Mouse (Mus musculus) cerebellum, adult 2 months (tissue): Measurements from ENCODE around the gene Ctps. TPM values are rescaled to one million over a fixed set of nuclear protein-coding genes. Genes with fewer than 3 reads are reported as not detected.

ENCODE experiments used
- DNase-seq, 2 experiments: peaks; one replicate each; pipeline ENCODE4 v3.0.0; 2021
- H3K27ac ChIP-seq: fragments of 200-500 bp; 2 replicates; pipeline ENCODE4 v1.5.1; 2012; ENCODE audit warnings: low read length, control low read depth, inconsistent platforms; ENCODE audit not compliant: insufficient read depth
- H3K27me3 ChIP-seq: fragments of 200-500 bp; 2 replicates; pipeline ENCODE4 v1.6.1; 2012; ENCODE audit warnings: inconsistent platforms, mild to moderate bottlenecking, low read length, moderate library complexity; ENCODE audit not compliant: control insufficient read depth, insufficient read depth
- H3K4me1 ChIP-seq: fragments of 200-500 bp; 2 replicates; pipeline ENCODE4 v1.6.1; 2011; ENCODE audit warnings: low read length; ENCODE audit not compliant: control insufficient read depth, insufficient read depth
- H3K4me3 ChIP-seq: fragments of 200-500 bp; replicated peaks from 2 replicates; pipeline ENCODE3; 2011; ENCODE audit warnings: mild to moderate bottlenecking, low read depth, low read length, control low read depth; ENCODE audit not compliant: insufficient read depth
- CTCF ChIP-seq: fragments of 200-500 bp; IDR thresholded peaks from 2 replicates; pipeline ENCODE4 v1.5.1; 2011; ENCODE audit warnings: low read depth, mild to moderate bottlenecking, control low read depth, low read length, moderate library complexity, borderline replicate concordance; ENCODE audit not compliant: insufficient read depth
- POLR2A ChIP-seq: fragments of 200-500 bp; IDR thresholded peaks from 2 replicates; pipeline ENCODE4 v1.6.1; 2011; ENCODE audit warnings: low read length, control low read depth, borderline replicate concordance; ENCODE audit not compliant: insufficient read depth
- WGBS: fragments of 180-500 bp; shearing (Covaris S2); methylation state at CpG from one replicate; pipeline ENCODE4 v1.1.7; 2018; 5-methylcytosine and 5-hydroxymethylcytosine counted together
- polyA plus RNA-seq: library from polyadenylated mRNA; depleted of rRNA; stranded (reverse); fragments of >200 nt; gene quantifications from 2 replicates; pipeline ENCODE4 v1.2.3, GENCODE M21; 2012

Gene Ctps
- polyA plus RNA-seq, 1 experiment = 28.8 TPM

- peaks cover 6% of the 10 kb centered on the region for H3K4me1 ChIP-seq
- no peak for TF ChIP-seq POLR2A
- TF ChIP-seq CTCF = no peak
- H3K27ac ChIP-seq = no peak overlapping the region
- 44% methylated on average over 3 of the region's 3 CpGs for WGBS
- no peaks in the 10 kb centered on the region for H3K27me3 ChIP-seq
- H3K4me3 ChIP-seq = no peak overlapping the region
- DNase-seq = no peak
Observed at GRCm38 (mm10) chr4:120589070-120589469, 19.0 kb upstream of the Ctps start.

GRCm38 (mm10) chr4:120588445-120588844, 18.4 kb upstream of the Ctps start, which contains the start of gene Gm8439:
Gene Gm8439 (plus strand): TSS chr4:120588745.
- no peak for DNase-seq
- Histone ChIP-seq H3K27me3 (no peaks in the 10 kb centered on the region), H3K4me3 (no peak within 1 kb of the TSS), H3K27ac (no peak within 1 kb of the TSS), H3K4me1 (peaks cover 6% of the 10 kb centered on the region)
- 51% methylated on average over 4 of the region's 4 CpGs for WGBS
- TF ChIP-seq POLR2A (no peak), CTCF (no peak)

DNA sequence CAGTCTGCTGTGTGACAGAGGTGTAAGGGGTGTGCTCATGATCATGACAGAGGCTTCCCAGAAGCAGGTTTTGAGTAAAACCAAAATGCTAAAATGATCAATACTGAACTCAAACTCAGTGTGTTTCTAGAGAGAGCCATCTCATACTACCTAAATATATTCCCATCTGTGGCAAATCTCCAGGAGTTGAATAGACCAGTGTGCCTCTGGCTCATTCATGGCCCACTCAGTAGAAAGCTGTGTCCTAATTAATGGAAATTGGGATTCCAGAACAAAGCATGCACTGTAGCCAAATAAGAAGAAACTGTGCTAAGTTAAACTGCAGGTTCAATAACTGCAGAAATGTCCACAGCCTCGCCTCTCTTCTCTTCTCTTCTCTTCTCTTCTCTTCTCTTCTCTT, 16.9 kb upstream of the Ctps start:
- WGBS = 68% methylated on average over 1 of the region's 1 CpGs
- TF ChIP-seq POLR2A = no peak
- TF ChIP-seq CTCF = no peak
- no peak for DNase-seq
- H3K27me3 ChIP-seq = no peaks in the 10 kb centered on the region
- H3K27ac ChIP-seq = no peak overlapping the region
- H3K4me3 ChIP-seq = no peak overlapping the region
- peaks cover 6% of the 10 kb centered on the region for H3K4me1 ChIP-seq

DNA sequence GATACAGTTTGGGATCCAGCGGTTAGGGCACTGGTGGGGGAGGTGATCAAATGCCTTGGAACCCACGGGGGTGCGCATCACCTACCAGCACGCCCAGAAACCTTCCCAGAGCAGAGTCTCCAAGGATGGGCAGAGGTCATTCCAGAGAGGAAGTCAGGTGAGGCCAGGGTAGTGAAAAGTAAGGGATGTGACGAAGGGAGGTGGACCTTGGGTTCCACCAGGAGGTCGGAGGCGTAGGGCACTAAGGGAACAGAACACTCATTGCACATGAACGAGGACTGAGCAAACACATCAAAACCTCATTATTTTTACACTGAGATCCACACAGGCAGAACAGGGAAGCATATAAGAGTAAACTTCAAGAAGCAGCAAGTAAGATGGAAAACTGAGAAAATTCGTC, 11.6 kb upstream of the Ctps start:
- Histone ChIP-seq H3K27ac (no peak overlapping the region), H3K4me3 (no peak overlapping the region), H3K27me3 (no peaks in the 10 kb centered on the region), H3K4me1 (no peaks in the 10 kb centered on the region)
- TF ChIP-seq CTCF (no peak), POLR2A (no peak)
- no peak for DNase-seq
- WGBS = 88% methylated on average over 9 of the region's 9 CpGs

- Histone ChIP-seq H3K4me1 (no peaks in the 10 kb centered on the region), H3K27me3 (no peaks in the 10 kb centered on the region)
- no peak for DNase-seq
Observed at GRCm38 (mm10) chr4:120580894-120581293, 10.8 kb upstream of the Ctps start.

GRCm38 (mm10) chr4:120571691-120572090, 1.6 kb upstream of the Ctps start:
- Histone ChIP-seq H3K4me3 (no peak overlapping the region), H3K27ac (no peak overlapping the region), H3K4me1 (no peaks in the 10 kb centered on the region), H3K27me3 (no peaks in the 10 kb centered on the region)
- no peak for TF ChIP-seq CTCF
- no peak for TF ChIP-seq POLR2A
- DNase-seq = no peak
- 71% methylated on average over 3 of the region's 3 CpGs for WGBS

More at GRCm38 (mm10) chr4:120580894-120581293, 10.8 kb upstream of the Ctps start:
- H3K4me3 ChIP-seq = no peak overlapping the region
- no peak for TF ChIP-seq CTCF
- TF ChIP-seq POLR2A = no peak
- WGBS = 84% methylated on average over 5 of the region's 5 CpGs
- H3K27ac ChIP-seq = no peak overlapping the region

GRCm38 (mm10) chr4:120571070-120571464, 991 bp upstream of the Ctps start:
- DNase-seq = no peak

DNA sequence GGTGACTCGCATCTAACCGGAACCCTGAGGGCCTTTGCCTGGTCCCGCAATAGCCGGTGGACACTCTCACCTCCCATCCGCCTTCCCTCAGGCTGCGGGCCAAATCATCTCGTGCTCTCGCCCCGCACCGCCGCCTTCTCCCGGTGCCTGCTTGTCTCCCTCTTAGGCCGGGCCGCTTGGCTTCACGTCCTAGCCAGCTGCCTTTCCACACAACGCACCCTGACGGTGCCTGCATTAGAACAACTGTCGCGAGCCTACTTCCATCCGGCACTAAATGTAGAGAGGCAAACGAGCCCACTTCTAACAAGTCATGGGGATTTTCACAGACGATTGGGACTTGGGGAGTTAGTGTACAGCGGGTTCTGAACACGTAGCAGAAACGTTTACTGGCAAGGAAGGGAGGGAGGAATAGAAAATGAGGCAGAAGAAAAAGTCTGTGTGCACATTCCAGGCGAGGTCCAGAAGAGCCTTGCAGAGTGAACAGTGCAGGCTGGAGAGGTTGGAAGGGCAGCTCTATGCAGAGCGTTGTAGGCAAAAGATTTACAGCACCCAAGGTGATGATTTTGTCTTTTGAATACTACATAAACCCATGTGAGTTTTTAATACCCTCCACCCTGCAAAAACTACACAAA, 478 bp upstream of the Ctps start:
- Histone ChIP-seq H3K4me3 (peak overlapping the region; percentile 68), H3K4me1 (no peaks in the 10 kb centered on the region), H3K27me3 (no peaks in the 10 kb centered on the region), H3K27ac (peak overlapping the region; percentile 65)
- WGBS = under 1% methylated on average over 27 of the region's 27 CpGs
- TF ChIP-seq CTCF = no peak
- TF ChIP-seq POLR2A = no peak
- no peak for DNase-seq

More at GRCm38 (mm10) chr4:120571070-120571464, 991 bp upstream of the Ctps start:
- 88% methylated on average over 3 of the region's 3 CpGs for WGBS
- H3K4me1 ChIP-seq = no peaks in the 10 kb centered on the region
- TF ChIP-seq CTCF (no peak), POLR2A (no peak)
- H3K4me3 ChIP-seq = no peak overlapping the region
- no peak overlapping the region for H3K27ac ChIP-seq
- no peaks in the 10 kb centered on the region for H3K27me3 ChIP-seq
